Mouse (Mus musculus) midbrain, postnatal 0 days (tissue): ENCODE data around the gene Sytl3. TPM values are rescaled to one million over a fixed set of nuclear protein-coding genes. Genes with fewer than 3 reads are reported as not detected.
A peak's percentile ranks its signal among the peaks of the same experiment; 100 is the strongest.
"Not testable (repeated sequence)": the region's sequence is repeated elsewhere in the genome, so short reads cannot be mapped to it uniquely, and the experiment has no call there.

Source experiments
- ATAC-seq: fragments of 200-750 bp; cut with Nextera tagmentation; 2 replicates; pipeline ENCODE4 v1.8.0; 2017; ENCODE audit warnings: moderate number of reproducible peaks, mild to moderate bottlenecking, moderate TSS enrichment, moderate library complexity; ENCODE audit not compliant: low FRiP score
- DNase-seq: peaks from one replicate; pipeline ENCODE4 v3.0.0-alpha.2; 2015; ENCODE audit warnings: low spot score
- H3K27ac ChIP-seq: fragments of 300-500 bp; sonication (generic); 2 replicates; pipeline ENCODE4 v1.5.1; 2014; ENCODE audit warnings: low read depth, mild to moderate bottlenecking, low read length, mixed read lengths
- H3K27me3 ChIP-seq: fragments of 300-500 bp; sonication (generic); 2 replicates; pipeline ENCODE4 v1.6.1; 2014; ENCODE audit warnings: low read length, control low read depth, mixed read lengths; ENCODE audit not compliant: insufficient read depth
- H3K36me3 ChIP-seq: fragments of 300-500 bp; sonication (generic); 2 replicates; pipeline ENCODE4 v1.6.1; 2014; ENCODE audit warnings: low read length, control low read depth, mixed read lengths; ENCODE audit not compliant: insufficient read depth
- H3K4me1 ChIP-seq: fragments of 300-500 bp; sonication (generic); 2 replicates; pipeline ENCODE4 v1.6.1; 2014; ENCODE audit warnings: mild to moderate bottlenecking, control low read depth, antibody characterized with exemption, low read length, mixed read lengths; ENCODE audit not compliant: insufficient read depth
- H3K4me2 ChIP-seq: fragments of 300-500 bp; sonication (generic); 2 replicates; pipeline ENCODE4 v1.6.1; 2014; ENCODE audit warnings: low read depth, mild to moderate bottlenecking, low read length, mixed read lengths; ENCODE audit not compliant: poor library complexity, severe bottlenecking
- H3K4me3 ChIP-seq: fragments of 300-500 bp; sonication (generic); 2 replicates; pipeline ENCODE4 v1.5.1; 2014; ENCODE audit warnings: low read depth, mild to moderate bottlenecking, low read length, moderate library complexity
- H3K9ac ChIP-seq: fragments of 300-500 bp; sonication (generic); replicated peaks from 2 replicates; pipeline ENCODE4 v1.6.1; 2014; ENCODE audit warnings: mild to moderate bottlenecking, low read length, moderate library complexity, mixed read lengths; ENCODE audit not compliant: poor library complexity, severe bottlenecking
- H3K9me3 ChIP-seq: fragments of 300-500 bp; sonication (generic); 2 replicates; pipeline ENCODE4 v1.6.1; 2016; ENCODE audit warnings: low read length, control low read depth
- WGBS: fragments of 180-500 bp; shearing (Covaris S2); extraction: QIAGEN DNeasy Blood & Tissue Kit; methylation state at CpG from one replicate; pipeline ENCODE4 v1.1.7; 2014; 5-methylcytosine and 5-hydroxymethylcytosine counted together
- polyA plus RNA-seq: library from polyadenylated mRNA; unstranded; fragments of >200 nt; fragmentation: Nextera tagmentation; extraction: Ambion mirVana; gene quantifications from 2 replicates; pipeline ENCODE4 v1.2.1, GENCODE M21; 2015
- total RNA-seq: library from RNA; depleted of rRNA; stranded (reverse); fragments of >200 nt; gene quantifications from 2 replicates; pipeline ENCODE4 v1.2.3, GENCODE M21; 2014

Gene Sytl3
- total and polyA plus RNA-seq, 2 experiments from 2014 or later: 0.65 TPM; not detected in 1

GRCm38 (mm10) chr17:6703381-6704270 is 44.7 kb downstream of the Sytl3 start:
- H3K36me3 ChIP-seq, H3K9ac ChIP-seq, H3K4me3 ChIP-seq, H3K27me3 ChIP-seq, H3K9me3 ChIP-seq, H3K27ac ChIP-seq, H3K4me1 ChIP-seq, ATAC-seq, H3K4me2 ChIP-seq: not testable (repeated sequence)
- WGBS: 45% methylated on average over 7 of the region's 9 CpGs
- DNase-seq: peak; percentile 7

DNA sequence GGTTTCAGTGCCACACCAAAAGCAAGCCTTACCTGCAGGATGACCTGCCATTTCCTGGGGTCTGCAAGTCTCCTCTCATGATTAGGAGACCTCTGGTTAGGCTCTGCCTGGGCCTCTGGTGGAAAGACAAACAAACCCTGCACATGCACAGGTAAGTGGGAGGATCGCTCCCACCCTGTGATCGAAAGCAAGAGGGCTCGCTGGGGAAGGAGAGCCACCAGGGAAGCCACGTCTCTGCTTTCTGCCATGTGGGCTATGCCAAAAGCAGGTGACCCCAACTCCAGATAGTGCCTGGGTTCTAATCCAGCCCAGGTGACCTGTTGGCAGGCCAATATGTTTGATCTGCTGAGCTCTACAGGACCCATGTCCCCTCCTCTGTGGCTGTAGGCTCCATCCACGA is 47.6 kb downstream of the Sytl3 start:
- ATAC-seq, DNase-seq, H3K36me3 ChIP-seq, H3K4me1 ChIP-seq, H3K4me3 ChIP-seq, H3K9me3 ChIP-seq, H3K4me2 ChIP-seq, H3K27me3 ChIP-seq, H3K9ac ChIP-seq, H3K27ac ChIP-seq: not testable (repeated sequence)
- 88% methylated on average over 5 of the region's 5 CpGs for WGBS

- not testable (repeated sequence) for DNase-seq, H3K27ac ChIP-seq, H3K27me3 ChIP-seq
Observed at GRCm38 (mm10) chr17:6707422-6707821, 48.5 kb downstream of the Sytl3 start.

GRCm38 (mm10) chr17:6708194-6708593 is 49.3 kb downstream of the Sytl3 start:
- not testable (repeated sequence) for H3K36me3 ChIP-seq, H3K9ac ChIP-seq, H3K27ac ChIP-seq, DNase-seq, H3K9me3 ChIP-seq, H3K4me1 ChIP-seq, H3K27me3 ChIP-seq, ATAC-seq, H3K4me2 ChIP-seq, H3K4me3 ChIP-seq
- WGBS: 66% methylated on average over 2 of the region's 2 CpGs

More at GRCm38 (mm10) chr17:6707422-6707821, 48.5 kb downstream of the Sytl3 start:
- WGBS: 97% methylated on average over 5 of the region's 5 CpGs
- not testable (repeated sequence) for H3K4me2 ChIP-seq, H3K4me3 ChIP-seq, H3K9ac ChIP-seq, H3K4me1 ChIP-seq, H3K9me3 ChIP-seq, ATAC-seq, H3K36me3 ChIP-seq

DNA sequence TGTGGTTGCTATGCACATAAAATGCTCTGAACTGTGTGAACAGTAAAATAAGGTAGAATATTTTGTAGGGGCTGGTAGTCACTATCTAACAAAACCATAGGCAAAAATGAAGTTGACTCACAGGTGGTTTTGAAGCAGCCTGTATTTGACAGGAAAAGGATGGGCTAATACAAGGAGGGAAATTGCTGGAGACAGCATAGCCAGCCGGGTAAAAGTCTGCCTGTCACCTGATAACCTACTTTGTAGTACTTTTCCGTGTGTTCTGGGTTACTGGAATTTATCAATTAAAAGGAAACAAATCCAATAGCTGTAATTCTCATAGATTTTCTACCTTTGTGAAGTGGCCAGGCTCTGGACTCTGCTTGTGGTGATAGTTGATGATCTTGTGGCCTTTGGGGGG is 54.6 kb downstream of the Sytl3 start:
- H3K4me3 ChIP-seq, H3K27ac ChIP-seq, H3K9ac ChIP-seq, H3K9me3 ChIP-seq, H3K4me2 ChIP-seq, ATAC-seq, DNase-seq, H3K4me1 ChIP-seq, H3K36me3 ChIP-seq, H3K27me3 ChIP-seq: not testable (repeated sequence)
- 82% methylated on average over 2 of the region's 2 CpGs for WGBS

DNA sequence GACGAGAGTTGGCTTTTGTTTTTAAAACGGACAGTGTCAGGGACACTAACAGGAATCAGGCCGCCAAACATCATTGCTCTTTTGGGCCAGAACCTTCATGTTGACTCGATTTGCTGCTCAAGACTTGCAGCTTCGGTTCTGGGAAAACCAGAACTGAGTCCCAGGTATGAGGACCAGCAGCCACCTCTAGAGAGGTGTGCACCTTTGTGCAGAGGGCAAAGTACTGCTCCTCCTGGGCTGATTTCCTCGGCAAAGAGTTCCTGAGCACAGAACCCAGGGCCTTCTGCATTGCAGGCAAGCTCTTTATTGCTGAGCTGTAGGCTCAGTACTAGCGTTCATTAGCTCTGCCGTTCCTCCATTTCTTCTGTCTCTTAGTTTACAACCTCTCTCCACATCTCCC is 55.1 kb downstream of the Sytl3 start:
- H3K9ac ChIP-seq, H3K9me3 ChIP-seq, ATAC-seq, H3K27ac ChIP-seq, H3K4me2 ChIP-seq, H3K4me1 ChIP-seq, H3K36me3 ChIP-seq, H3K27me3 ChIP-seq, H3K4me3 ChIP-seq, DNase-seq: not testable (repeated sequence)
- 87% methylated on average over 8 of the region's 8 CpGs for WGBS
